Mouse (Mus musculus) liver, adult 2 months (tissue): ENCODE results near the gene Mesp1.

Experiments
- CTCF ChIP-seq: fragments of 200-500 bp; IDR thresholded peaks from 2 replicates; pipeline ENCODE4 v1.5.1; 2011; ENCODE audit warnings: low read depth, low read length, control low read depth
- POLR2A ChIP-seq: fragments of 200-500 bp; IDR thresholded peaks from 2 replicates; pipeline ENCODE4 v1.6.1; 2011; ENCODE audit warnings: low read length, control low read depth; ENCODE audit not compliant: insufficient read depth; ENCODE audit errors: extremely low read depth

- TF ChIP-seq CTCF (no peak), POLR2A (no peak)
These were observed 19.8 kb upstream of the Mesp1 start for GRCm38 (mm10) chr7:79813409-79813808.
